Mouse (Mus musculus): ENCODE data around the gene Mcm3ap. TPM values are rescaled to one million over a fixed set of nuclear protein-coding genes. Genes with fewer than 3 reads are reported as not detected.

Gene Mcm3ap
- polyA plus RNA-seq, 1 experiment from 2014 or later, result 71.4 TPM

DNA sequence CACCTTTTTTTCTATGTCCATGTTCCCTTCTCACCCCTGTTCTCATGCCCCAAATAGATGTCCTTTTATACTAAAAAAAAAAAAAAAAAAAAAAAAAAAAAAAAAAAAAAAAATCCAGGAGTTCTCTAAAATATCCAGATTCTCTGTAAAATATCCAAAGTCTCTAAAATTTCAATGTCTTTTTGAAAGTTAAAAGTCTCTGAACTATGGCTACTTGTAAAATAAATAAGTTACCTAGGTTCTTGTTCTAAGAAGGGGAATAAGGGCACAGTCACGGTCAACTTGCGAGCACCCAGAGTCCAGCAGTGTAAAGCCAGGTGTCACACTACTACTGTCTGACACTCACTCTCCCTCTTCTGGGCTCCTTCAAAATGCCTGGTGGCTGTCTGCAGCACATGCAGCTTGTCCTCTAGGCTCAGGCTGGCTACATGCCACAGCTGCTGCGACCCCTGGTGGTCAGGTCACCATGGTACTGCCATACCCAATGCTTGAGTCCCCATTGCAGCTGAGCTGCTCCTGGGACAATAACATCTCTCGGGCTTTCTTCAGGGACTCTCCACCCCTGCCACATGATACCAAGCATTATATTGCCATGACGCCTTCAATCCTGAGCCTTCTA, 44.3 kb downstream of the Mcm3ap start:
- Histone ChIP-seq H3K9me3 (ENCODE audit: control insufficient read depth, low read length) (peaks cover under 1% of the 10 kb centered on the region; the same call in 1 of the 2 replicates), H3K36me3 (ENCODE audit: control insufficient read depth, insufficient read depth, low read length) (peaks cover 48% of the 10 kb centered on the region), H3K9ac (ENCODE audit: low read depth, low read length) (no peak overlapping the region), H3K4me2 (replicated peaks; ENCODE audit: low read depth, low read length) (no peak overlapping the region), H3K4me1 (ENCODE audit: control insufficient read depth, insufficient read depth, low read length) (no peaks in the 10 kb centered on the region), H3K27me3 (ENCODE audit: control insufficient read depth, insufficient read depth, low read length) (no peaks in the 10 kb centered on the region), H3K27ac (ENCODE audit: low read depth, low read length) (no peak overlapping the region), H3K4me3 (ENCODE audit: low read length) (no peak overlapping the region)
- ATAC-seq (ENCODE audit: low FRiP score, low TSS enrichment), result peak; percentile 90
- WGBS, result 45% methylated on average over 5 of the region's 5 CpGs

DNA sequence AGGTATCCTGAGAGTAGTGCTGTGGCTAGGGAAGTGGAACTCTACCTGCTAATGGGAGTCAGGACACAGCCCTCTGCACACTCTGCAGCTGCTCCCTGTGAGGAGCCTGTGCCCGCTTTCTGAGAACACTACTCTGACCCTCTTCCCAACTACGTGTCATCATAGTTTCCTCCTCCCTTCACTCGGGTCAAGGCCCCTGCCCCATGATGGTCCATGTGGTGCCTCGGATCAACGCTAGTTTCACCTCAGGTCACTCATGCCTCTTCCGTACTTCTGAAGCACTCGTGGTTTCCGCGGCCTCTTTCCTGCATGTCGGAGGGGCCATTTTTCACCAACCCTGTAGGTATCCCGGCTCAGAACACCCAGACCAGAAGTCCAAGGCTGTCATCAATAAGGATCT, 62.2 kb downstream of the Mcm3ap start:
- H3K36me3 ChIP-seq (ENCODE audit: control insufficient read depth, insufficient read depth, low read length), result peaks cover 22% of the 10 kb centered on the region
- no peaks in the 10 kb centered on the region for H3K9me3 ChIP-seq (ENCODE audit: control insufficient read depth, low read length)
- WGBS, result under 1% methylated on average over 11 of the region's 11 CpGs
- peak overlapping the region; percentile 51 for H3K9ac ChIP-seq (ENCODE audit: low read depth, low read length)
- ATAC-seq (ENCODE audit: low FRiP score, low TSS enrichment), result peak; percentile 58; the same call in 1 of the 2 replicates
- H3K27ac ChIP-seq (ENCODE audit: low read depth, low read length), result no peak overlapping the region
- peak overlapping the region; percentile 70 for H3K4me3 ChIP-seq (ENCODE audit: low read length)
- no peaks in the 10 kb centered on the region; the same call in 1 of the 2 replicates for H3K4me1 ChIP-seq (ENCODE audit: control insufficient read depth, insufficient read depth, low read length)
- no peaks in the 10 kb centered on the region for H3K27me3 ChIP-seq (ENCODE audit: control insufficient read depth, insufficient read depth, low read length)
- peak overlapping the region; percentile 90 for H3K4me2 ChIP-seq (replicated peaks; ENCODE audit: low read depth, low read length)

GRCm38 (mm10) chr10:76531375-76531774, 62.6 kb downstream of the Mcm3ap start, which contains the start of gene Lss:
Gene Lss (plus strand): TSS chr10:76531588.
- Histone ChIP-seq H3K9me3 (ENCODE audit: control insufficient read depth, low read length) (no peaks in the 10 kb centered on the region), H3K27me3 (ENCODE audit: control insufficient read depth, insufficient read depth, low read length) (no peaks in the 10 kb centered on the region), H3K9ac (ENCODE audit: low read depth, low read length) (peak within 1 kb of the TSS; percentile 66), H3K36me3 (ENCODE audit: control insufficient read depth, insufficient read depth, low read length) (peaks cover 26% of the 10 kb centered on the region), H3K4me1 (ENCODE audit: control insufficient read depth, insufficient read depth, low read length) (no peaks in the 10 kb centered on the region; the same call in 1 of the 2 replicates), H3K4me3 (ENCODE audit: low read length) (peak within 1 kb of the TSS; percentile 70), H3K27ac (ENCODE audit: low read depth, low read length) (peak within 1 kb of the TSS; percentile 65; the same call in 1 of the 2 replicates), H3K4me2 (replicated peaks; ENCODE audit: low read depth, low read length) (peak within 1 kb of the TSS; percentile 90)
- WGBS, result 0% methylated on average over 36 of the region's 37 CpGs
- peak; percentile 100 for ATAC-seq (ENCODE audit: low FRiP score, low TSS enrichment)

DNA sequence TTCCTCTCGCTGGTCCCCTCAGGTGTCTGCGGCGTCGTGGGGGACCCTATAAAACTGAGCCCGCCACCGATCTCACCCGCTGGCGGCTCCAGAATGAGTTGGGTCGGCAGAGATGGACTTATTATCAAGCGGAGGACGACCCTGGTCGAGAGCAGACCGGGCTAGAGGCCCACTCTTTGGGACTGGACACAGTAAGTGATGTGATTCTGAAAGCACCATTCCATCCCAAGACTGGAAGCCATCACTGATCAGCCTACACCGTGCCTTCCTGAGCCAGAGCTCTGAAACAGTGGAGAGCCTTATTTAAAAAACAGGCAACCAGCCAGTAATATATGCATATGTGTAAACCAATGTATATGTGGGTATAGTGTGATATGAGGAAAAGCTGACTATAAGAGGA, 63.1 kb downstream of the Mcm3ap start:
- Histone ChIP-seq H3K27ac (ENCODE audit: low read depth, low read length) (peak overlapping the region; percentile 65; the same call in 1 of the 2 replicates), H3K4me3 (ENCODE audit: low read length) (peak overlapping the region; percentile 70), H3K4me1 (ENCODE audit: control insufficient read depth, insufficient read depth, low read length) (no peaks in the 10 kb centered on the region; the same call in 1 of the 2 replicates), H3K9me3 (ENCODE audit: control insufficient read depth, low read length) (no peaks in the 10 kb centered on the region), H3K36me3 (ENCODE audit: control insufficient read depth, insufficient read depth, low read length) (peaks cover 31% of the 10 kb centered on the region), H3K9ac (ENCODE audit: low read depth, low read length) (peak overlapping the region; percentile 66), H3K4me2 (replicated peaks; ENCODE audit: low read depth, low read length) (peak overlapping the region; percentile 90), H3K27me3 (ENCODE audit: control insufficient read depth, insufficient read depth, low read length) (no peaks in the 10 kb centered on the region)
- peak; percentile 8; the same call in 1 of the 2 replicates for ATAC-seq (ENCODE audit: low FRiP score, low TSS enrichment)
- 1% methylated on average over 14 of the region's 14 CpGs for WGBS

DNA sequence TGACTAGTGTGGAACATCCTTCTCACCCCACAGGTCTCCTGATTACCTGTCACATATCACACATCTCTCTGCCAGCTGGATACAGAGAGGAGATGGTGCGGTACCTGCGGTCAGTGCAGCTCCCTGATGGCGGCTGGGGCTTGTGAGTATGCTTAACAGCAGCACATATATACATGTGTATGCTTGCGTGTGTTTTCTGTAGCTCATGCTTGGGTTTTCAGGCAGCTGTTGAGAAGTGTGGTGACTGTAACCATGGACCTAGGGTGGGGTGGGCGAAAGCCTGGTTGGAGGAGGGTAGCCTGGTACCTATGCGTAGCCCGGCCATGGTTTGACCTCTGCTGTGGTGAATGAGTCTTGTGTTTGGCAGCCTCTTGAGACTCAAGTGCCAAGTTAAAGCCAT, 66.8 kb downstream of the Mcm3ap start:
- H3K27ac ChIP-seq (ENCODE audit: low read depth, low read length), result no peak overlapping the region
- H3K36me3 ChIP-seq (ENCODE audit: control insufficient read depth, insufficient read depth, low read length), result peaks cover 65% of the 10 kb centered on the region
- no peak for ATAC-seq (ENCODE audit: low FRiP score, low TSS enrichment)
- WGBS, result 97% methylated on average over 7 of the region's 7 CpGs
- no peak overlapping the region for H3K4me3 ChIP-seq (ENCODE audit: low read length)
- H3K4me1 ChIP-seq (ENCODE audit: control insufficient read depth, insufficient read depth, low read length), result no peaks in the 10 kb centered on the region; the same call in 1 of the 2 replicates
- H3K4me2 ChIP-seq (replicated peaks; ENCODE audit: low read depth, low read length), result no peak overlapping the region
- H3K9me3 ChIP-seq (ENCODE audit: control insufficient read depth, low read length), result no peaks in the 10 kb centered on the region
- no peak overlapping the region for H3K9ac ChIP-seq (ENCODE audit: low read depth, low read length)
- no peaks in the 10 kb centered on the region for H3K27me3 ChIP-seq (ENCODE audit: control insufficient read depth, insufficient read depth, low read length)

- Histone ChIP-seq H3K4me3 (ENCODE audit: low read length) (no peak overlapping the region), H3K27me3 (ENCODE audit: control insufficient read depth, insufficient read depth, low read length) (no peaks in the 10 kb centered on the region), H3K4me1 (ENCODE audit: control insufficient read depth, insufficient read depth, low read length) (no peaks in the 10 kb centered on the region), H3K9ac (ENCODE audit: low read depth, low read length) (no peak overlapping the region), H3K36me3 (ENCODE audit: control insufficient read depth, insufficient read depth, low read length) (peaks cover 83% of the 10 kb centered on the region), H3K4me2 (replicated peaks; ENCODE audit: low read depth, low read length) (no peak overlapping the region), H3K27ac (ENCODE audit: low read depth, low read length) (no peak overlapping the region), H3K9me3 (ENCODE audit: control insufficient read depth, low read length) (no peaks in the 10 kb centered on the region)
- no peak for ATAC-seq (ENCODE audit: low FRiP score, low TSS enrichment)
- WGBS, result 87% methylated on average over 9 of the region's 9 CpGs
Measured at GRCm38 (mm10) chr10:76537619-76538018, 68.9 kb downstream of the Mcm3ap start.

DNA sequence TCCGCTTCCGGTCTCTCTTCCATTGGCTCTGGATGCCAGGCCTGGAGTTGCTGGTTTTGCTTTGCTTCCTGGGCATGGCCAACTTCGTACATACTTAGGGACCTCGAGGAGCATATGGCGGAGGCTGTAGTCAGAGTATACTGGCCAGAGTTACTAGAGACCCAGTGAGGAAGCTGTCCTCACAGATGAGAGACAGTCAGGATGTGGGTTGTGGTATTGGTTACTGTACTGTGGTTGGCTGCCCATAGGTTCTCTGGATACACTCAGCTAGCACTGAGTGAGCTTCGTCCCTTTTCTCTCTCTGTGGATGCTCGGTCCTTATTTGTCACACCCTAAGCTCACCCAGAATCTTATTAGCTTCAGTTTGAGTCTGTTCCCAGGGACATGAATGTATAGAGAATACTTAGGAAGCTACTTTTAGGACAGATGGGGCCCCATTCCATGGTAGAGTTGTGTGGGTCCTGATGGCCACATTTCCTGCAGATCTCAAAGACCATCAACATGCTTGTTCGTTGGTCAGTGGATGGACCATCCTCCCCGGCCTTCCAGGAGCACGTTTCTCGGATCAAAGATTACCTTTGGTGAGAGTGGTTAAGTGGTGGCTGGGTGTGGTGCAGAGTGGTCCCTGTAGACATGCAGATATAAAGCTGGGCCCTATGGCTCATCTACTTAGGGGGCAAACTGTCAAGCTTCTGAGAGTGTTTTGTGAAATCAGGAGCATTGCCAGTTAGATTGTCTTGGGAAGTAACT, 72.8 kb downstream of the Mcm3ap start:
- Histone ChIP-seq H3K4me3 (ENCODE audit: low read length) (no peak overlapping the region), H3K4me1 (ENCODE audit: control insufficient read depth, insufficient read depth, low read length) (no peaks in the 10 kb centered on the region), H3K9ac (ENCODE audit: low read depth, low read length) (no peak overlapping the region), H3K4me2 (replicated peaks; ENCODE audit: low read depth, low read length) (no peak overlapping the region), H3K36me3 (ENCODE audit: control insufficient read depth, insufficient read depth, low read length) (peaks cover 78% of the 10 kb centered on the region), H3K9me3 (ENCODE audit: control insufficient read depth, low read length) (no peaks in the 10 kb centered on the region), H3K27ac (ENCODE audit: low read depth, low read length) (no peak overlapping the region), H3K27me3 (ENCODE audit: control insufficient read depth, insufficient read depth, low read length) (no peaks in the 10 kb centered on the region)
- 95% methylated on average over 11 of the region's 11 CpGs for WGBS
- no peak for ATAC-seq (ENCODE audit: low FRiP score, low TSS enrichment)

- ATAC-seq (ENCODE audit: low FRiP score, low TSS enrichment), result no peak
- Histone ChIP-seq H3K4me2 (replicated peaks; ENCODE audit: low read depth, low read length) (no peak overlapping the region), H3K36me3 (ENCODE audit: control insufficient read depth, insufficient read depth, low read length) (peaks cover 80% of the 10 kb centered on the region), H3K4me1 (ENCODE audit: control insufficient read depth, insufficient read depth, low read length) (no peaks in the 10 kb centered on the region), H3K27ac (ENCODE audit: low read depth, low read length) (no peak overlapping the region), H3K27me3 (ENCODE audit: control insufficient read depth, insufficient read depth, low read length) (no peaks in the 10 kb centered on the region), H3K9me3 (ENCODE audit: control insufficient read depth, low read length) (no peaks in the 10 kb centered on the region), H3K9ac (ENCODE audit: low read depth, low read length) (no peak overlapping the region), H3K4me3 (ENCODE audit: low read length) (no peak overlapping the region)
- WGBS, result 90% methylated on average over 10 of the region's 10 CpGs
Measured at GRCm38 (mm10) chr10:76542636-76543375, 74.1 kb downstream of the Mcm3ap start.

Data from kidney, embryonic 14.5 days (tissue).